Mouse (Mus musculus): ENCODE results near the gene Omg.

Gene Omg

GRCm38 (mm10) chr11:79519878-79520291, 16.0 kb upstream of the Omg start:
- in situ Hi-C loops (cut with MboI, MseI), result loop anchor here in 1 of 2 experiments (10.0 kb wide), 1 partner anchor 1025 kb away; the partner anchor contains the start of genes Sarm1 and Vtn

DNA sequence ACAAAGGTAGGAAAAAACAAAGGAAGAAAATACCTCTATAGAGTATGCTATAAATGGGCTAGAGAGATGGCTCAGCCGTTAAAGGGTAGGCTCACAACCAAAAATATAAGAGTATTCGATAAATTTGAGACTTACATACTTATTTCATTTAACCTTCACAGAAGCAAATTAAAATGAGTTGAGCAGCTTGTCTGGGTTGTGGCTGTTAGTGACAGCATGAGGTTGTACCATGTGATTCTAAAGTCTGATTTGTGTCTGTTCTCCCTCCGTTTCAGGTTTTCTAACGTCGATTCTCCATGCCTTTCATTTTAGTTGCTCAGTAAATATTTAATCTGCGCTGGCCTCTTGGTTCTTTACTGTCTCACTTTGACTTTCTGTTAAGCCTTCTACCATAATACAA, 15.4 kb upstream of the Omg start:
- in situ Hi-C loops (cut with MboI, MseI), result no loop called here

DNA sequence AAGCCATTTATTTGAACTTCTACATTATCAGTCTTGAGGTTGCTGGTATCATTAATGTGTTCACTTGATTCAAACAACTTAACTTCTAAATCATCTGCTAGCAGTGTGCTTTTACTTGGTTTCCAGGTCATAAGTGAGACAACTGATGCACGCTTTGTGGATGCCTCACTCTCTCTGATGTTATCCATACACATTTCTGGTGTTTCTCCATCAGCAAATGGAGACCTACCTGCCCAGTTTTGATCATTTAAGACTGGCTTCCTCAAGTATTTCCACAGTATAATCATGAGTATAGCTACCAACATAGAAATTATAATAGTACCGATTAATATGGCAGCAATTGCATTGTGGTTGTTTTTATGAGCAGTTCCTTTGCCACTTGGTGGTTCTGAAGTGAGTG, 11.9 kb upstream of the Omg start:
- in situ Hi-C loops (cut with MboI, MseI), result no loop called here

GRCm38 (mm10) chr11:79515331-79515730, 11.4 kb upstream of the Omg start:
- in situ Hi-C loops (cut with MboI, MseI), result no loop called here

- in situ Hi-C loops (cut with MboI, MseI), result no loop called here
Measured at GRCm38 (mm10) chr11:79511970-79512369, 8.1 kb upstream of the Omg start.

GRCm38 (mm10) chr11:79504506-79504905, 622 bp upstream of the Omg start:
- in situ Hi-C loops (cut with MboI, MseI), result no loop called here

- in situ Hi-C loops (cut with MboI, MseI), result no loop called here
Measured at GRCm38 (mm10) chr11:79502917-79503316, 967 bp downstream of the Omg start.

- in situ Hi-C loops (cut with MboI, MseI), result loop anchor here in 1 of 2 experiments (5.0 kb wide), 1 partner anchor 57 kb away; no protein-coding TSS in a partner anchor
Measured at GRCm38 (mm10) chr11:79494976-79495800, 8.7 kb downstream of the Omg start.

DNA sequence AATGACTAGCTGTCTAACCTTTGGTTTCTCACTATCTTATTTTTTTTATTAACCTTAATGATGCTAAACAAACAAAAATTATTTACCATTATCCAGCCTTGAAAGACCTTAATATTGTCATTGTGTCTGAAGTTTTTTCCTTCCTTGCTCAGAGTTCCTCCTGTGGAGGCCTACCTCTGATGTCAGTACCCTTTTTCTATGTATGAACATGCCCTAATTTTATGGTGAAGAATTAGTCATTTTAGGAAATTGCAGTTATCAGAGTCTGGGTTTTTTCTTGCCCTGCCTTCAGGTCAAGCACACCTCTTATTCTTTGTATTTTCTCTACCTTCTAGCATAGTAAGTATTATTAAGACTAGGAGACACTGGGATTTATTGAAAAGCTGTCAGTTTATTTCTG, 19.2 kb downstream of the Omg start:
- in situ Hi-C loops (cut with MboI, MseI), result loop anchor here in 1 of 2 experiments (10.0 kb wide), 1 partner anchor 90 kb away; no protein-coding TSS in a partner anchor

DNA sequence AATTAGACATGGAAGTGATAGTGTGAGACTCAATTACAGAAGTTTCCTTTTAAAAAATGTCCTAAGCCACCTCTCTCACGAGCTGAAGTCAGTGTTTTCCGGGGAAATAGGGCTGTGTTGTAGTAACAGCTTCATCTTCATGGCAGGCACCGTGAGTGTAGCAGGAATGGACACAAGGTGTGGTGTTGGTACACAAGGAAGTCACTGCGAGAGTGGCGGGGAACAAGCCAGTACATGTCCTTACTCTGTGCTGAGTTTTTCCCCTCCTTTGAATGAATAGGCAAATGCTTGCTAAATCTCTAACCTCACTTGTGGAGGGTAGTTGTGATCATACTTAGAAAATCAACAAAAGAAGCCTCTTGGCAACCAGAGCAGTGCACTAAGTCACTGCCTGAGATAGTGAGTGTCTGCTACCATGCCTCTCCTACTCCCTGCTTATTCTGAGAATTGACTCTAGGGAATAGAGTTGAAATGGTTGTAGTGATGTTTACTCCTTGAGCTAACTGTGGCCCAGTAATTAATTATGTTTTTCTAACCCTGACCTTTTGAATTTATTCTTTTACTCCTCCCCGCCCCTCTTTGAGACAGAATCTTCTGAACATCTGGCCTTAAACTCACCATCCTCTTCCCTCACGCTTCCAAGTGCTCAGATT, 19.9 kb downstream of the Omg start:
- in situ Hi-C loops (cut with MboI, MseI), result loop anchor here in 1 of 2 experiments (10.0 kb wide), 1 partner anchor 91 kb away; no protein-coding TSS in a partner anchor

- in situ Hi-C loops (cut with MboI, MseI), result loop anchor here in 1 of 2 experiments (10.0 kb wide), 1 partner anchor 91 kb away; no protein-coding TSS in a partner anchor
Measured at GRCm38 (mm10) chr11:79483392-79483791, 20.5 kb downstream of the Omg start.

DNA sequence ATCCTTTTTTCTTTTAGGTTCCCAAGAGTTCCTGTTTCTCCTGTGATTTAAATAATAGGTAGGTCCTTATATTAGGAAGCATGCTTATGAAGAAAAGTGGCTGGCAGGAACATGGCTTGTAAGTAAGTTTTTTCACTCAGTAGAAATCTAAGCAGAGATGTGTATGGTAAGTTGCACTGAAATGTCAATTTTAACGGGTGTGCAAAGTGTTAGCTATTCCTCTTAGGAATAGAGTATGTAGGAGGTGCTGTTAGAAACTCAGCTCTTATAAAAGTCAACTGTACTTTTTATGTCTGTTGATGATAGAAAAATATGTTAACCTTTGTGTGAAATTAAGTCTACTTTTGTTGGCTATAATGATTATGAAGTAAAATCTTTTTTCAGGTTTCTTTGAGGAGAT, 35.8 kb downstream of the Omg start:
- in situ Hi-C loops (cut with MboI, MseI), result loop anchor here in 1 of 2 experiments (10.0 kb wide), 1 partner anchor 1343 kb away; no protein-coding TSS in a partner anchor

DNA sequence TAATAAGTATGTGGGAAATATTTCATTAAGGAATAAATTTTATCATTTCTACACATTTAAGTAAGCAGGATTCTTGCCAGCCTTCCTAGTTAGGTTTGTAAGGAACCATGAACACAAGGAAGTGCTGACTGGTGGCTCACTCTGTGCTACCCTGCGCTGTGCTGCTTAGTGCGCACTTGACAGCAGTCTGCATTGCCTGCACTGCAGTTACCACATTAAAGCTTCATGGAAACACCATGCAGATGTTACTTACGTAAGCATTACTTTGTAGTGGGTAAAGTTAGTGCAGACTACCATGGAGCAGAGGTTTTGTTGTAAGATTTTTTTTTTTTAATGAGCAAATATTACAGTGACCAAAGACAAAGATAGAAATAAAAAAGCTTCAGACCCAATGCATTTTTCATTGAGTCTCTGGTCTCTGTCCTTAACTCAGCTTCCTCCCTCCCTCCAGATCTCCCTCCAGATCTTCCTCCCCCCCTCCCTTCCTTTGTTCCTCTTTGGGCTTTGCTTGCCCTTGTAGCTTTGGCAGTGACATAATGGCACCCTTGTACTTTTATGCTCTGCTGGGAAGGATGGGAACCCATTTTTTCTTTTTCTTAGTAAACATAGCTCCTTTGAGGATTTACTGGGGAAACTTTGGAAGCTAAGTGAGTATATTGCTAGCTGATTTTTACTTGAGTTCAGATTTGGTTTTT, 43.0 kb downstream of the Omg start:
- in situ Hi-C loops (cut with MboI, MseI), result loop anchor here in 1 of 2 experiments (10.0 kb wide), 1 partner anchor 1336 kb away; no protein-coding TSS in a partner anchor

GRCm38 (mm10) chr11:79459846-79460245, 44.0 kb downstream of the Omg start:
- in situ Hi-C loops (cut with MboI, MseI), result loop anchor here in 1 of 2 experiments (10.0 kb wide), 1 partner anchor 1335 kb away; no protein-coding TSS in a partner anchor

DNA sequence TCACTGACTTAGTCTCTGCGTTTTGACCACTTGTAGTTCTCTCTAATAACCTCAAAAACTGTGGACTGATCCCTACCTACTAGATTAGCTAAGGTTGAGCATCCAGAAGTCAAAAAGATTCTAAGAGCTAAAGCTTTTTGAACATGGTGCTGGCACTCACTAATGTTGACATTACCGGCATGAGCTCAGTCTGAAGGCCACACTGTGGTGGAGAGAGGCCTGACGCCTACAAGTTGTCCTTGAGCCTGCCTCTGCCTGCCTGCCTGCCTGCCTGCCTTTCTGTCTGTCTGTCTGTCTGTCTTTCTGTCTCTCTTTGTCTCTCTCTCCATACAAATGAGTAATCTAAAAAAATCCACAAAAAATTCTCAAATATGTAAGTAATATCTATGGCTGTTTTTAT, 46.0 kb downstream of the Omg start:
- in situ Hi-C loops (cut with MboI, MseI), result no loop called here

- in situ Hi-C loops (cut with MboI, MseI), result no loop called here
Measured at GRCm38 (mm10) chr11:79452966-79453365, 50.9 kb downstream of the Omg start.

All from T-helper 17 cell (primary cell).